ENCODE assay signal across 7 mouse cellular contexts in the genomic region with DNA sequence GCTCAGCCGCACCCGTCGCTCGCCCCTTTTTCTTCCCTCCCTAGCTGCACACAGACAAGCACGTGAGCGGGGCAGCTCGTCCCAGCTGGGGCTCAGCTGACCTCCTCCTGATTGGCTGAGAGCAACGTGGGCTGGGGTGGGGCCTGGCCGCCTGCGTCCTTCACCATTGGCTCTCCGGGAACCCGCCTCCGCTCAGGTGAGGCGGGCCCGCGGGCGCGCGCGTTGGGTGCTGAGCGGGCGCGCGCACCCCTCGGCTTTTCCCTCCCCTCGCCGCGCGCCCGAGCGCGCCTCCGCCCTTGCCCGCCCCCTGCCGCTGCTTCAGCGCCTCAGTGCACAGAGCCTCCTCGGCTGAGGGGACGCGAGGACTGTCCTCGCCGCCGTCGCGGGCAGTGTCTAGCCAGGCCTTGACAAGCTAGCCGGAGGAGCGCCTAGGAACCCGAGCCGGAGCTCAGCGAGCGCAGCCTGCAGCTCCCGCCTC. TPM values are rescaled to one million over a fixed set of nuclear protein-coding genes. Genes with fewer than 3 reads are reported as not detected.
A peak's percentile ranks its signal among the peaks of the same experiment; 100 is the strongest.
DNase-seq lines count a peak whose midpoint lies in the region; ATAC-seq lines count a peak whose summit lies in the region.

No protein-coding gene starts in this region.

- no peaks in the 10 kb centered on the region for H3K36me3 ChIP-seq in intestine, embryonic 16.5 days (ENCODE audit: control insufficient read depth, insufficient read depth, low read length)
- H3K36me3 ChIP-seq in midbrain, embryonic 11.5 days (ENCODE audit: control insufficient read depth, insufficient read depth, low read length), result no peaks in the 10 kb centered on the region

- peaks cover 13% of the 10 kb centered on the region; the same call in 1 of the 2 replicates for H3K4me1 ChIP-seq in intestine, embryonic 16.5 days (ENCODE audit: control insufficient read depth, insufficient read depth, low read length)
- H3K4me1 ChIP-seq in midbrain, embryonic 11.5 days (ENCODE audit: control insufficient read depth, insufficient read depth, low read length), result peaks cover 12% of the 10 kb centered on the region

- 0% methylated on average over 39 of the region's 51 CpGs for WGBS in intestine, embryonic 16.5 days
- WGBS in midbrain, embryonic 11.5 days, result under 1% methylated on average over 35 of the region's 51 CpGs

- DNase-seq in adrenal gland, adult 2 months, result peak; percentile 99
- DNase-seq in embryo, embryonic 11.5 days (ENCODE audit: low read depth, low spot score), result peak; percentile 94
- peak; percentile 91 to 97 for DNase-seq in gastrocnemius, postnatal 36 days
- DNase-seq in left cerebral cortex, postnatal 36 days (ENCODE audit: low spot score in 2 of 2), result peak; percentile 96 to 98
- peak; percentile 100 for DNase-seq in midbrain, embryonic 11.5 days (ENCODE audit: low spot score, missing footprints)
- DNase-seq in skeletal muscle tissue, adult 2 months (ENCODE audit: low read depth, low spot score), result peak; percentile 98

- H3K9me3 ChIP-seq in intestine, embryonic 16.5 days (ENCODE audit: control insufficient read depth, low read length), result no peaks in the 10 kb centered on the region
- no peaks in the 10 kb centered on the region for H3K9me3 ChIP-seq in midbrain, embryonic 11.5 days (ENCODE audit: control insufficient read depth, low read length)

- peak overlapping the region; percentile 79 for H3K4me2 ChIP-seq in intestine, embryonic 16.5 days (ENCODE audit: low read depth, low read length)
- peak overlapping the region; percentile 73 for H3K4me2 ChIP-seq in midbrain, embryonic 11.5 days

- intact Hi-C loops in gastrocnemius, postnatal 36 days (cut with DNase I), result loop anchor here (2.0 to 5.0 kb wide), 4 partner anchors 55 to 199 kb away; partner anchors contain the start of gene Snapc1
- intact Hi-C loops in left cerebral cortex, postnatal 36 days (cut with DNase I), result loop anchor here (5.0 kb wide), 2 partner anchors 115 to 200 kb away; no protein-coding TSS in a partner anchor

- peak overlapping the region; percentile 100 for H3K9ac ChIP-seq in intestine, embryonic 16.5 days (ENCODE audit: low read depth, low read length)
- peak overlapping the region; percentile 99 for H3K9ac ChIP-seq in midbrain, embryonic 11.5 days (ENCODE audit: low read length)

- no peaks in the 10 kb centered on the region for H3K27me3 ChIP-seq in intestine, embryonic 16.5 days (replicated peaks; ENCODE audit: control insufficient read depth, insufficient read depth, low read length)
- H3K27me3 ChIP-seq in midbrain, embryonic 11.5 days (ENCODE audit: control insufficient read depth, insufficient read depth, low read length), result no peaks in the 10 kb centered on the region; the same call in 1 of the 2 replicates

- H3K4me3 ChIP-seq in intestine, embryonic 16.5 days (ENCODE audit: low read length), result peak overlapping the region; percentile 99
- H3K4me3 ChIP-seq in midbrain, embryonic 11.5 days (ENCODE audit: low read depth, low read length), result peak overlapping the region; percentile 91

- peak overlapping the region; percentile 98 for H3K27ac ChIP-seq in intestine, embryonic 16.5 days (ENCODE audit: low read length)
- H3K27ac ChIP-seq in midbrain, embryonic 11.5 days (ENCODE audit: low read depth, low read length), result peak overlapping the region; percentile 98

- peak; percentile 99 for ATAC-seq in intestine, embryonic 16.5 days
- ATAC-seq in midbrain, embryonic 11.5 days (ENCODE audit: low FRiP score), result peak; percentile 99

RNA-seq across cellular contexts. Expression of gene Hif1a, which starts 6.5 kb away (rescaled TPM):
- total RNA-seq in adrenal gland, adult 2 months (2021), result 10 to 100 TPM; 58.1 to 58.5 TPM
- polyA plus RNA-seq in adrenal gland, adult 2 months (2012; rRNA removed), result 31.6 and 42.5 TPM in 2 replicates
- total RNA-seq in gastrocnemius, postnatal 36 days (2021), result 10 to 100 TPM; 12.4 to 16.0 TPM
- polyA plus RNA-seq in intestine, embryonic 16.5 days (2015; fragmentation: Nextera tagmentation; extraction: Ambion mirVana), result 37.5 and 43.5 TPM in 2 replicates
- 10 to 100 TPM; 54.6 TPM for total RNA-seq in left cerebral cortex, postnatal 36 days (2021)
- polyA plus RNA-seq in midbrain, embryonic 11.5 days (2014; fragmentation: Nextera tagmentation; extraction: Ambion mirVana), result 130 and 147 TPM in 2 replicates

RNA-seq across cellular contexts. Expression of gene Gm49321, which starts 29.7 kb away (rescaled TPM):
- 1 to 10 TPM; 5.6 to 7.4 TPM for total RNA-seq in adrenal gland, adult 2 months (2021)
- polyA plus RNA-seq in adrenal gland, adult 2 months (2012; rRNA removed), result not detected in 2 replicates
- 1 to 10 TPM; 2.5 to 3.5 TPM for total RNA-seq in gastrocnemius, postnatal 36 days (2021)
- 8.1 and 11.4 TPM in 2 replicates for polyA plus RNA-seq in intestine, embryonic 16.5 days (2015; fragmentation: Nextera tagmentation; extraction: Ambion mirVana)
- 10 to 100 TPM; 10.5 to 13.3 TPM for total RNA-seq in left cerebral cortex, postnatal 36 days (2021)
- polyA plus RNA-seq in midbrain, embryonic 11.5 days (2014; fragmentation: Nextera tagmentation; extraction: Ambion mirVana), result 16.0 and 16.1 TPM in 2 replicates

RNA-seq across cellular contexts. Expression of gene Snapc1, which starts 56.6 kb away (rescaled TPM):
- total RNA-seq in adrenal gland, adult 2 months (2021), result 10 to 100 TPM; 16.9 to 18.2 TPM
- 12.5 and 15.4 TPM in 2 replicates for polyA plus RNA-seq in adrenal gland, adult 2 months (2012; rRNA removed)
- total RNA-seq in gastrocnemius, postnatal 36 days (2021), result 1 to 10 TPM; 3.8 to 5.3 TPM
- 14.6 and 14.7 TPM in 2 replicates for polyA plus RNA-seq in intestine, embryonic 16.5 days (2015; fragmentation: Nextera tagmentation; extraction: Ambion mirVana)
- 10 to 100 TPM; 41.1 to 50.4 TPM for total RNA-seq in left cerebral cortex, postnatal 36 days (2021)
- 23.1 and 26.6 TPM in 2 replicates for polyA plus RNA-seq in midbrain, embryonic 11.5 days (2014; fragmentation: Nextera tagmentation; extraction: Ambion mirVana)

Comparison
In these comparisons a context has a peak if more than half of its experiments do, and no peak if none do; other contexts are left out.
1. Peak in every context shown above with its lines: DNase-seq, ATAC-seq, H3K4me3 ChIP-seq and H3K27ac ChIP-seq.